Mouse (Mus musculus) stomach, embryonic 16.5 days (tissue): ENCODE data around the gene Dop1a. TPM values are rescaled to one million over a fixed set of nuclear protein-coding genes. Genes with fewer than 3 reads are reported as not detected.
A peak's percentile ranks its signal among the peaks of the same experiment; 100 is the strongest.

Source experiments
- ATAC-seq: fragments of 200-750 bp; cut with Nextera tagmentation; 2 replicates; pipeline ENCODE4 v1.8.0; 2017; ENCODE audit warnings: moderate number of reproducible peaks, moderate TSS enrichment; ENCODE audit not compliant: insufficient read depth, low FRiP score
- H3K27ac ChIP-seq: fragments of 300-500 bp; sonication (generic); 2 replicates; pipeline ENCODE4 v1.5.1; 2014; ENCODE audit warnings: low read length
- H3K27me3 ChIP-seq: fragments of 300-500 bp; sonication (generic); 2 replicates; pipeline ENCODE4 v1.6.1; 2014; ENCODE audit warnings: low read length, control low read depth, mixed read lengths; ENCODE audit not compliant: control insufficient read depth, insufficient read depth
- H3K36me3 ChIP-seq: fragments of 300-500 bp; sonication (generic); 2 replicates; pipeline ENCODE4 v1.6.1; 2014; ENCODE audit warnings: low read length; ENCODE audit not compliant: control insufficient read depth, insufficient read depth
- H3K4me1 ChIP-seq: fragments of 300-500 bp; sonication (generic); 2 replicates; pipeline ENCODE4 v1.6.1; 2014; ENCODE audit warnings: low read length, control low read depth, mixed read lengths; ENCODE audit not compliant: control insufficient read depth, insufficient read depth
- H3K4me2 ChIP-seq: fragments of 300-500 bp; sonication (generic); 2 replicates; pipeline ENCODE4 v1.6.1; 2014; ENCODE audit warnings: low read depth, low read length, mixed read lengths
- H3K4me3 ChIP-seq: fragments of 300-500 bp; sonication (generic); replicated peaks from 2 replicates; pipeline ENCODE4 v1.5.1; 2014; ENCODE audit warnings: mild to moderate bottlenecking, low read length
- H3K9ac ChIP-seq: fragments of 300-500 bp; sonication (generic); 2 replicates; pipeline ENCODE4 v1.6.1; 2014; ENCODE audit warnings: low read length
- H3K9me3 ChIP-seq: fragments of 300-500 bp; sonication (generic); replicated peaks from 2 replicates; pipeline ENCODE4 v1.6.1; 2016; ENCODE audit warnings: low read length, control low read depth; ENCODE audit not compliant: control insufficient read depth
- WGBS: fragments of 180-500 bp; shearing (Covaris S2); extraction: QIAGEN DNeasy Blood & Tissue Kit; methylation state at CpG from one replicate; pipeline ENCODE4 v1.1.7; 2014; 5-methylcytosine and 5-hydroxymethylcytosine counted together
- polyA plus RNA-seq: library from polyadenylated mRNA; unstranded; fragments of >200 nt; fragmentation: Nextera tagmentation; extraction: Ambion mirVana; gene quantifications from 2 replicates; pipeline ENCODE4 v1.2.1, GENCODE M21; 2015

The Dop1a gene
- polyA plus RNA-seq, 1 experiment from 2014 or later, result 16.1 TPM

DNA sequence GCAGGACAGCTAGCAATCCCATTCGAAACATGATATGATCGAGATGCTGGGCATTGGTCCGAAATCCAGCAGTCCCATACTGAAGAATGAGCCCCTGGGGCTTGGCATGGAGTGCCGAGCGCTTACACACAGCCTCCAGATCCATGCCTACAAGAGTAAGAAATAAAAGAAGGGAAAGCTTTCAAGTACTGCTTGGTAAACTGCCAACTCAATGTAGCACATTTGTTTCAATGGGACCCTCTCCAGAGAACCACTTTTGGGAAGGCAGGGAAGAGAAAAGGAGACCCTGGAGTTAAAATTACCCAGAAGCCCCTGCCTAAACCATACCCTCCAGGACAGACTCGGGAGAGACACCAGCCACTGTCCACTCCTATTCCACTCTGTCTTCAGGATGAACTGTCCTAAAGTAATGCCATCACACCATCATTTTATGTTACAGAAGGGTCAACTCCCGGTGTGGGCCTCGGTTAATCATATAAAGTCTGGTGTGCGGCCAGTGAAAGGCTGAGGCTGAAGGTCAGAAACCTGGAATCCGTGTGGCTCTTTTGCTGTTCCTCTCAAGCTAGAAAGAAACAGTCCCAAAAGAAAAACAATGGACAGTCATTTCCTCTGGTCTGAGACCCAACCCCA is 103.4 kb downstream of the Dop1a start:
- no peak for ATAC-seq
- Histone ChIP-seq H3K4me3 (peak overlapping the region; percentile 89), H3K4me2 (peak overlapping the region; percentile 100), H3K36me3 (peaks cover 4% of the 10 kb centered on the region), H3K27ac (no peak overlapping the region; the same call in 1 of the 2 replicates), H3K4me1 (peaks cover 19% of the 10 kb centered on the region), H3K9me3 (no peaks in the 10 kb centered on the region), H3K9ac (no peak overlapping the region), H3K27me3 (no peaks in the 10 kb centered on the region)
- WGBS, result 75% methylated on average over 10 of the region's 10 CpGs

DNA sequence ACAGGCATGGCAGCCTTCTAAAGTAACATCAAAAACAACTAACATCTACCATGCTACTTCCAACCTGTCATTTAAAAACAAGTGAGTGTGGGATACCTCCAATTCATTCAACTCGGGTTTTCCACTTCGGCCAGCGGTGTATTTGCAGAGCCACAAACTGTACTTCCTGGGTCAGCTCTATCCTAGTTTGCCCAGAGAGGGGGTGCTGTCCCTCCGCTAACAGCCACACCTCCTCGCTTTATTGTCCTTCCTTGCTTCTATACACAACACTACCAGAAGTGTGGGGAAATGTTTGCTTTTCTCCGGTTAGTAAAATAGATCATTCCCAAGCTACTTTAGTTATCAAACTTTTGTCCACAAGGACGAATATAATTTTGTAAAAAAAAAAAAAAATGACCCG is 104.0 kb downstream of the Dop1a start:
- Histone ChIP-seq H3K4me1 (peaks cover 19% of the 10 kb centered on the region), H3K9me3 (no peaks in the 10 kb centered on the region), H3K36me3 (peaks cover 4% of the 10 kb centered on the region), H3K27me3 (no peaks in the 10 kb centered on the region), H3K4me3 (peak overlapping the region; percentile 89), H3K4me2 (peak overlapping the region; percentile 100), H3K27ac (peak overlapping the region; percentile 88; the same call in 1 of the 2 replicates), H3K9ac (peak overlapping the region; percentile 50; the same call in 1 of the 2 replicates)
- 10% methylated on average over 8 of the region's 8 CpGs for WGBS
- ATAC-seq, result no peak

DNA sequence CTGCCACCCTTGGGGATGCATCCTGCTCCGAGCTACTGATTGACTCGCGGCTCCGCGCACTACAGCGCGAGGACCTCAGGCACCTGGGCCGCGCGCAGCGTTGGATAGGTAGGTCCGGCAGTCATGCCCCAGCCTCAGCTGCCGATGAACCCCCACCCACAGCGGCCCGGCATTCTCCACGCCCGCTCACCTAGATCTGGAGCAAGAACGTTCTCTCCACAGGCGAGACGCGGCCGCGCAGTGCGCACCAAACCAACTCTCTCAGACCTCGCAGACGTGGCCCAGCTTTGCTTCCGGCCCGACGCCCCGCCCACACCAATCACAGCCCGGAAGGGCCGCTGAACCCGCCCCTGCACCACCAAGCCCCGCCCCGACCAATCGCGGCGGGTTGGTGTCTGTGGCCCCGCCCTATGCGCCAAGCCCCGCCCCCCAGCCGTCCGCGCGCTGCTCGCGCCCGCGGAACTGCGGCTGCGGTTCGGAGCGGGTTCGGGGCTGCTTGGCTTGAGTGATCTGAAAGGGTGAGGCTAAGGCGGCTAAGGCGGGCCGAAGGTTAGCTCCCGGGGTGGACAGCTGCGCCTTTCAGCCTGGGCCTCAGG is 104.7 kb downstream of the Dop1a start, which contains the start of the genes Pgm3 and Rwdd2a:
Gene Pgm3, minus strand, starts transcription at position 303 of the 596 bp plus-strand sequence.
Gene Rwdd2a, plus strand, starts transcription at position 452 of the 596 bp plus-strand sequence.
- Histone ChIP-seq H3K4me2 (peak within 1 kb of the TSS; percentile 100), H3K27ac (peak within 1 kb of the TSS; percentile 88), H3K9ac (peak within 1 kb of the TSS; percentile 89), H3K4me1 (peaks cover 19% of the 10 kb centered on the region), H3K4me3 (peak within 1 kb of the TSS; percentile 89), H3K27me3 (no peaks in the 10 kb centered on the region), H3K9me3 (no peaks in the 10 kb centered on the region), H3K36me3 (peaks cover 3% of the 10 kb centered on the region)
- WGBS, result under 1% methylated on average over 59 of the region's 59 CpGs
- ATAC-seq, result peak; percentile 97

- Histone ChIP-seq H3K27ac (no peak overlapping the region), H3K4me3 (peak overlapping the region; percentile 89), H3K27me3 (no peaks in the 10 kb centered on the region), H3K4me1 (peaks cover 19% of the 10 kb centered on the region), H3K36me3 (no peaks in the 10 kb centered on the region; the same call in 1 of the 2 replicates), H3K9me3 (no peaks in the 10 kb centered on the region), H3K9ac (peak overlapping the region; percentile 71), H3K4me2 (peak overlapping the region; percentile 100)
- WGBS, result under 1% methylated on average over 25 of the region's 25 CpGs
- ATAC-seq, result peak; percentile 18; the same call in 1 of the 2 replicates
Measured at GRCm38 (mm10) chr9:86572196-86572595, 105.2 kb downstream of the Dop1a start.

DNA sequence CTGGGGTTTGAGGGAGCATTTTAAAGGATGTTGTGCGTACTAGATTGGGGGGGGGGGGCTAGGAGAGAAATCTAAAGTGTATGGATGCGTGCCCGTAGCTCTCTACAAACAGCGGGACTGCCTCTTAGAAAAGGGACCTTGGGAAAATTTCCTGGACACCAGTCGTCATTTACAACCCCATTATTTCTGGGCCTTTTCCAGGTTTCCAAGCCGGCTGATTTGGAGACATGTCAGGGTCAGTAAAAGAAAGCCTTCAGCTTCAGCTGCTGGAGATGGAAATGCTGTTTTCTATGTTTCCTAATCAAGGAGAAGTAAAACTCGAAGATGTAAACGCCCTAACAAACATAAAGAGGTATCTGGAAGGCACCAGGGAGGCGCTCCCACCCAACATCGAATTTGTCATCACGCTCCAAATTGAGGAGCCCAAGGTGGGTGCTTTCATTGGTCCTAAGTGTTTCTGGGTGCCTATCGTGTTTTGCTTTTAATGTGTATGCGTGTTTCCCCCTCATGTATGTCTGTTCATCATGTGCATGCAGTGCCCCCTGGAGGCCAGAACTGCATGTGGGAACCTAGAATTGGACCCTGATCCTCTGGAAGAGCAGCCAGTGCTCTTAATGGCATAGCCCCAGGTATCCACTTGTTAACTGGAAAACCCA is 105.8 kb downstream of the Dop1a start:
- Histone ChIP-seq H3K4me2 (peak overlapping the region; percentile 100), H3K36me3 (no peaks in the 10 kb centered on the region; the same call in 1 of the 2 replicates), H3K4me3 (peak overlapping the region; percentile 89), H3K27ac (no peak overlapping the region), H3K27me3 (no peaks in the 10 kb centered on the region), H3K9me3 (no peaks in the 10 kb centered on the region), H3K4me1 (peaks cover 19% of the 10 kb centered on the region), H3K9ac (peak overlapping the region; percentile 71)
- WGBS, result 11% methylated on average over 13 of the region's 13 CpGs
- ATAC-seq, result no peak

- Histone ChIP-seq H3K27ac (no peak overlapping the region), H3K9me3 (no peaks in the 10 kb centered on the region), H3K27me3 (no peaks in the 10 kb centered on the region), H3K4me3 (no peak overlapping the region), H3K4me2 (no peak overlapping the region), H3K4me1 (peaks cover 19% of the 10 kb centered on the region), H3K36me3 (no peaks in the 10 kb centered on the region), H3K9ac (no peak overlapping the region)
- WGBS, result 77% methylated on average over 20 of the region's 20 CpGs
- no peak for ATAC-seq
Measured at GRCm38 (mm10) chr9:86573616-86574303, 106.8 kb downstream of the Dop1a start.

GRCm38 (mm10) chr9:86575178-86575577 is 108.2 kb downstream of the Dop1a start:
- no peaks in the 10 kb centered on the region for H3K36me3 ChIP-seq
- H3K27ac ChIP-seq, result no peak overlapping the region
- peaks cover 17% of the 10 kb centered on the region for H3K4me1 ChIP-seq
- no peak overlapping the region for H3K4me3 ChIP-seq
- no peak for ATAC-seq
- H3K9me3 ChIP-seq, result no peaks in the 10 kb centered on the region
- H3K4me2 ChIP-seq, result no peak overlapping the region
- H3K27me3 ChIP-seq, result no peaks in the 10 kb centered on the region
- WGBS, result 91% methylated on average over 6 of the region's 6 CpGs
- H3K9ac ChIP-seq, result no peak overlapping the region

DNA sequence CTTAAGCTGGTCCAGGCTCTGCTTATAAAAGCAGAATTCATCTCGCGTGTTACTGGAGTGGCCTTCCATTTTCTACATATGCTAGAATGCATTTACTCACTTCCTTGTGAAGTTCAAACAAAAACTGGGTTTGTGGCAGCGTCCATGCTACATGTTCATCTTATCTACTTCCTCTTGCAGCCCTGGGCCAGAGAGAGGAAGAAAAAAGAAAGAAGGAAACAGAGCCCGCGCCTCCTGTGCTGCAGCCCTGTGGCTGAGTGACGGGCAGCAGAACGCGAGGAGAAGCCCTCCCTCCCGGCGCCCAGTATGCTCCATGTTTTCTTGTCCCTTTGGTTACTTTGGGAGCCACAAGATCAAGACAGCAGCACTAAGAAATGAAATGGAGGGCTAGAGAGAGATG is 112.7 kb downstream of the Dop1a start:
- Histone ChIP-seq H3K9ac (no peak overlapping the region), H3K27ac (no peak overlapping the region), H3K27me3 (no peaks in the 10 kb centered on the region), H3K4me1 (no peaks in the 10 kb centered on the region), H3K36me3 (no peaks in the 10 kb centered on the region), H3K4me3 (no peak overlapping the region), H3K4me2 (no peak overlapping the region), H3K9me3 (no peaks in the 10 kb centered on the region)
- WGBS, result 66% methylated on average over 10 of the region's 10 CpGs
- no peak for ATAC-seq
